Mouse (Mus musculus) intestine, postnatal 0 days (tissue): Measurements from ENCODE around the gene Atf4. TPM values are rescaled to one million over a fixed set of nuclear protein-coding genes. Genes with fewer than 3 reads are reported as not detected.

ENCODE experiments used
- ATAC-seq: fragments of 200-750 bp; cut with Nextera tagmentation; 2 replicates; pipeline ENCODE4 v1.8.0; 2017; ENCODE audit warnings: mild to moderate bottlenecking, moderate TSS enrichment, moderate library complexity
- H3K27ac ChIP-seq: fragments of 300-500 bp; sonication (generic); 2 replicates; pipeline ENCODE4 v1.5.1; 2014; ENCODE audit warnings: mild to moderate bottlenecking, low read depth, low read length, moderate library complexity
- H3K27me3 ChIP-seq: fragments of 300-500 bp; sonication (generic); replicated peaks from 2 replicates; pipeline ENCODE4 v1.6.1; 2014; ENCODE audit warnings: low read length, mixed read lengths; ENCODE audit not compliant: control insufficient read depth, insufficient read depth
- H3K36me3 ChIP-seq: fragments of 300-500 bp; sonication (generic); 2 replicates; pipeline ENCODE4 v1.6.1; 2014; ENCODE audit warnings: mild to moderate bottlenecking, moderate library complexity; ENCODE audit not compliant: control insufficient read depth, insufficient read depth
- H3K4me1 ChIP-seq: fragments of 300-500 bp; sonication (generic); replicated peaks from 2 replicates; pipeline ENCODE4 v1.6.1; 2014; ENCODE audit warnings: antibody characterized with exemption, low read length, mixed read lengths; ENCODE audit not compliant: control insufficient read depth, insufficient read depth
- H3K4me2 ChIP-seq: fragments of 300-500 bp; sonication (generic); replicated peaks from 2 replicates; pipeline ENCODE4 v1.6.1; 2014; ENCODE audit warnings: low read depth, mild to moderate bottlenecking, moderate library complexity
- H3K4me3 ChIP-seq: fragments of 300-500 bp; sonication (generic); 2 replicates; pipeline ENCODE4 v1.5.1; 2014; ENCODE audit warnings: low read depth, low read length
- H3K9ac ChIP-seq: fragments of 300-500 bp; sonication (generic); 2 replicates; pipeline ENCODE4 v1.6.1; 2014; ENCODE audit warnings: mild to moderate bottlenecking, low read depth, low read length
- H3K9me3 ChIP-seq: fragments of 300-500 bp; sonication (generic); 2 replicates; pipeline ENCODE4 v1.6.1; 2016; ENCODE audit warnings: mixed run types; ENCODE audit not compliant: control insufficient read depth
- CTCF ChIP-seq: sonication (generic); IDR thresholded peaks from 2 replicates; pipeline ENCODE4 v1.5.1; 2016; ENCODE audit warnings: low read depth, mild to moderate bottlenecking, control low read depth, antibody characterized with exemption, moderate library complexity
- WGBS: fragments of 180-500 bp; shearing (Covaris S2); extraction: QIAGEN DNeasy Blood & Tissue Kit; methylation state at CpG from one replicate; pipeline ENCODE4 v1.1.7; 2014; 5-methylcytosine and 5-hydroxymethylcytosine counted together
- polyA plus RNA-seq: library from polyadenylated mRNA; unstranded; fragments of >200 nt; fragmentation: Nextera tagmentation; extraction: Ambion mirVana; gene quantifications from 2 replicates; pipeline ENCODE4 v1.2.1, GENCODE M21; 2015

The Atf4 gene
- polyA plus RNA-seq, 1 experiment from 2014 or later = 95.2 TPM

DNA sequence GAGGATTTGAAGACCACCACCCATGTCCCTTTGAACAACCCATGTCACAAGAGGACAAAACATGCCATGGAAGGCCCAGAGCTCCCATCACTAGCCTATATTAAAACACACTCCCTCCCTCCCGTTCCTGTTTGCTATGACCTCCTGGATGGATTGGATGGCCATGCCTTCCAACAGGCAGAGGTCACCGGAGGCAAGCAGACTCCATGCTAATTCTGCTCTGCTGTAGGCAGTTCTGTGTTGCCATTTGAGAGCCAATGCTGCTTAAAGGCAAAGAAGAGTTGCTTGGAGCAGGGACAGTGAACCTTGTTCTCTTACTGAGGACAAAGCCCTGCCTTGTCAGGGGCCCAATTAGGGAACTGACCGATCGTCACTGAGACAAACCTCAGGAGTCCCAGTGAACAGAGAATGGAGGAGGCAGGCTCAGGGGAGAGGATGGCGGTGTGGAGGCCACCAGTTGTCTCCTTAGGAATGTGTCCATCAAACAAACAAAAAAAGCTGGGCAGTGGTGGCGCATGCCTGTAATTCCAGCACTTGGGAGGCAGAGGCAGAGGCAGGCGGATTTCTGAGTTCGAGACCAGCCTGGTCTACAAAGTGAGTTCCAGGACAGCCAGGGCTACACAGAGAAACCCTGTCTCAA is 4.5 kb downstream of the Atf4 start:
- no peaks in the 10 kb centered on the region for H3K9me3 ChIP-seq
- TF ChIP-seq CTCF = no peak
- 52% methylated on average over 7 of the region's 8 CpGs for WGBS
- H3K27me3 ChIP-seq = no peaks in the 10 kb centered on the region
- no peak overlapping the region for H3K9ac ChIP-seq
- no peak overlapping the region for H3K4me3 ChIP-seq
- peaks cover 3% of the 10 kb centered on the region; the same call in 1 of the 2 replicates for H3K4me1 ChIP-seq
- H3K36me3 ChIP-seq = peaks cover 26% of the 10 kb centered on the region
- no peak for ATAC-seq
- H3K4me2 ChIP-seq = no peak overlapping the region
- H3K27ac ChIP-seq = peak overlapping the region; percentile 41

GRCm38 (mm10) chr15:80260677-80261076 is 5.7 kb downstream of the Atf4 start:
- WGBS = 14% methylated on average over 3 of the region's 3 CpGs
- H3K4me3 ChIP-seq = no peak overlapping the region
- peak; percentile 96 for TF ChIP-seq CTCF

GRCm38 (mm10) chr15:80261100-80261499 is 6.1 kb downstream of the Atf4 start:
- H3K4me3 ChIP-seq = no peak overlapping the region
- TF ChIP-seq CTCF = no peak
- no peak for ATAC-seq
- H3K27ac ChIP-seq = no peak overlapping the region
- H3K4me1 ChIP-seq = peaks cover 3% of the 10 kb centered on the region; the same call in 1 of the 2 replicates
- no peak overlapping the region for H3K4me2 ChIP-seq
- H3K9me3 ChIP-seq = no peaks in the 10 kb centered on the region
- H3K27me3 ChIP-seq = no peaks in the 10 kb centered on the region
- H3K36me3 ChIP-seq = peaks cover 24% of the 10 kb centered on the region
- H3K9ac ChIP-seq = no peak overlapping the region
- 49% methylated on average over 7 of the region's 7 CpGs for WGBS

More at GRCm38 (mm10) chr15:80260677-80261076, 5.7 kb downstream of the Atf4 start:
- no peak overlapping the region for H3K27ac ChIP-seq
- peaks cover 26% of the 10 kb centered on the region for H3K36me3 ChIP-seq
- no peaks in the 10 kb centered on the region for H3K9me3 ChIP-seq
- no peak for ATAC-seq
- H3K4me2 ChIP-seq = no peak overlapping the region
- peaks cover 3% of the 10 kb centered on the region; the same call in 1 of the 2 replicates for H3K4me1 ChIP-seq
- no peaks in the 10 kb centered on the region for H3K27me3 ChIP-seq
- no peak overlapping the region for H3K9ac ChIP-seq

DNA sequence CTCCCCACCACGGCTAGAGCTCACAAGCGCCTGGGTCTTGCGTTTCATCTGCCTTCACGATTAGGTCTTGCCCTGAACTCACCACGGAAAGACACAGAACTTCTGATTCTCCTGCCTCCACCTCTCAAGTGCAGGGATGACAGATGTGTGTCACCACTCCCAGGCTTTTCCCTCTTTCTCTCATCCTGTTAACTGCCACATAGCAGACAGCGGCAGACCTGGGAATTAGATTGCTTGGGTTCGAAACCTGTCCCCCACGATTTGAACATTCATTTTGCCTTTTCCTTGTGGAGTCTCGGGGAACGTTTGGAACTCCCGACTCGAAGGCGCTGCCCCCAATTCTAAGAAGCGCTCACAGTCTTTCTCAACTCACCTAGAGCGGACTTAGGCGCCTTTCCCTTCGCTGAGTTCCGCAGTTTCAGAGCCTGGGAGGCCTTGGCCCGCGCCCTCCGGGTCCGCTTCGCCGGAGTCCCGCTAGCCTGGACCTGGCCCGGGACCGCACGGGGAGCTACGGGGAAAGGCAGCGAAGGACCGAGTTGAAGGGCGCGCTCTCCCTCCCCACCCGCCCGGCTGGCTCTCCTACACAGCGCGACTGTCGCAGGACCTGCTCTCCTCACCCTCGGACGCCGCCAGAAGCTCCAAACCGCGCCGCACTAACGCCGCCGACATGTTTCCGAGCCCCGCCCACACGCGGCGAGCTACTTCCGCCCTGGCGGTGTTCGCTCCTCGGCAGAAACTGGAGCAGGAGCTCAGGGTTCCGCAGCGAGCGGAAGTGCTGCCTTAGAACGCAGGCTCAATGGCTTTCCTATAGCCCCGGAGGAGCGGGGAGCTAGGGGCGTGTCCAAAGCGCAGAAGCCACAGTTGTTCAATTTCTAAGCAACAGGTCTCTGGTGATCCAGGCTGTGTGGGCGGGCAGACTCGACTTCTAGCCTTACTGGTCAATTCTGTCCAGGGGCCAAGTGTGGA is 8.9 kb downstream of the Atf4 start, which contains the start of gene Rps19bp1:
Gene Rps19bp1 (minus strand): TSS at position 706 of the 966 bp plus-strand sequence.
- Histone ChIP-seq H3K4me3 (peak within 1 kb of the TSS; percentile 89), H3K9me3 (no peaks in the 10 kb centered on the region), H3K4me1 (no peaks in the 10 kb centered on the region; the same call in 1 of the 2 replicates), H3K9ac (peak within 1 kb of the TSS; percentile 70), H3K27me3 (no peaks in the 10 kb centered on the region), H3K27ac (peak within 1 kb of the TSS; percentile 28; the same call in 1 of the 2 replicates), H3K36me3 (0 out of 2 replicates have a peak, but pooled peaks cover 5% of the 10 kb centered on the region), H3K4me2 (peak within 1 kb of the TSS; percentile 85)
- peak; percentile 81 for ATAC-seq
- TF ChIP-seq CTCF = peak; percentile 20
- under 1% methylated on average over 66 of the region's 66 CpGs for WGBS

- H3K27ac ChIP-seq = no peak overlapping the region
- H3K9me3 ChIP-seq = no peaks in the 10 kb centered on the region
- no peak overlapping the region for H3K9ac ChIP-seq
- no peaks in the 10 kb centered on the region; the same call in 1 of the 2 replicates for H3K4me1 ChIP-seq
- H3K27me3 ChIP-seq = no peaks in the 10 kb centered on the region
- no peaks in the 10 kb centered on the region for H3K36me3 ChIP-seq
- H3K4me3 ChIP-seq = no peak overlapping the region
- no peak for ATAC-seq
- 0% methylated on average over 2 of the region's 2 CpGs for WGBS
- peak; percentile 96 for TF ChIP-seq CTCF
- H3K4me2 ChIP-seq = no peak overlapping the region
Observed at GRCm38 (mm10) chr15:80266281-80266680, 11.3 kb downstream of the Atf4 start.

- no peak overlapping the region for H3K4me3 ChIP-seq
- no peak overlapping the region for H3K4me2 ChIP-seq
- H3K36me3 ChIP-seq = no peaks in the 10 kb centered on the region
- TF ChIP-seq CTCF = no peak
- WGBS = 73% methylated on average over 3 of the region's 3 CpGs
- no peak for ATAC-seq
- H3K27me3 ChIP-seq = no peaks in the 10 kb centered on the region
- no peaks in the 10 kb centered on the region for H3K9me3 ChIP-seq
- H3K4me1 ChIP-seq = no peaks in the 10 kb centered on the region
- H3K9ac ChIP-seq = no peak overlapping the region
- no peak overlapping the region for H3K27ac ChIP-seq
Observed at GRCm38 (mm10) chr15:80271858-80272396, 16.9 kb downstream of the Atf4 start.
